ENCODE assay signal across 22 mouse cellular contexts in the genomic region with DNA sequence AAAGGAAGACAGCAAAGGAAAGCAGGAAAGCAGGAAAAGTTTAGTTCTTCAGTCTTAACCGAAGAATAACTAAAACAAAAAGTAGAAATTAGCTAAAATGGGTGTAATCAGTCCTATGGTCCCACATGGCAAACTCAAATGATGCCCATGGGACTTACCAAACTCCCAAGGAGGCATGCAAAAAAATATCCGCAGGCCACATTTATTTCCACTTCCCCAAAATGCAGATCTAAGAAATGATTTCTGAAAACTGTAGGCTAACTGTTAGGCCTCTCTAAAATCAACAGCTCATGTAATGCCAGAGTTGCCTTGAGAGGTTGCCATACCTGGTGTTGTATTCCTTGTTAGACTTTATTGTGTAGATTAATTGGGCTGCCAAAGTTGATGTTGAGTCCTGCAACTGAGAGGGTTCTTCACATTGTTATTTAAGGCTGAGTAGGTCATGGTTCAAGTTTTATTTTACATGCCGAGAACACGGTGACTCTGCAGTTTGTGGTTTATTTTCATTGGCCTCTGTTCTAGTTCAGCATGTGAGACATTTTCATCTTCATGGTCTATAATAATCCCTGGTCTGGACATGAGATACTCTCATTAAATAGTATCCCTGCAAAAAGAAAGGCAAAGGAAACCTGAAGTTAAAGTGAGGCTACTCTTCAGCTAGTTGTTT.
A peak's percentile ranks its signal among the peaks of the same experiment; 100 is the strongest.
DNase-seq lines count a peak whose midpoint lies in the region; ATAC-seq and TF ChIP-seq lines count a peak whose summit lies in the region.
"Had no signal": no experiment of that assay in that cellular context is flagged by ENCODE, and none has a peak within 500 bp of the region (broad histone marks: within the 10 kb centered on the region; RNA-seq: fewer than 3 reads in every experiment).

No protein-coding gene starts in this region.

- no peak overlapping the region for H3K9ac ChIP-seq in MEL (ENCODE audit: control insufficient read depth, low read depth, low read length, poor library complexity, severe bottlenecking)
- no peak overlapping the region for H3K9ac ChIP-seq in hindbrain, embryonic 16.5 days (ENCODE audit: low read depth, low read length)
- H3K9ac ChIP-seq: forebrain, embryonic 12.5 days; liver, embryonic 13.5 days; lung, embryonic 14.5 days had no signal

- TF ChIP-seq CTCF in MEL (IDR thresholded peaks at IDR 0.05 in 2 of 3, conservative IDR thresholded peaks at IDR 0.05 in 1 of 3; ENCODE audit: control insufficient read depth in 1 of 3, insufficient read depth in 1 of 3, low read depth in 2 of 3, low read length in 3 of 3, poor library complexity in 1 of 3, severe bottlenecking in 1 of 3) = no peak

- no peak for ATAC-seq in hindbrain, embryonic 16.5 days
- ATAC-seq: activated CD4-positive, CD25-positive, alpha-beta regulatory T cell, adult 4 months had no signal

- H3K4me1 ChIP-seq in heart, embryonic 10.5 days = no peaks in the 10 kb centered on the region
- H3K4me1 ChIP-seq in MEL (ENCODE audit: control insufficient read depth in 1 of 2, insufficient read depth in 2 of 2, low read length in 2 of 2) = no peaks in the 10 kb centered on the region
- no peaks in the 10 kb centered on the region for H3K4me1 ChIP-seq in hindbrain, embryonic 16.5 days (ENCODE audit: control insufficient read depth, insufficient read depth, low read depth, low read length)
- H3K4me1 ChIP-seq: forebrain, embryonic 12.5 days; liver, embryonic 13.5 days; midbrain, embryonic 10.5 days had no signal

- H3K27me3 ChIP-seq in heart, embryonic 10.5 days (ENCODE audit: insufficient read depth, poor library complexity, severe bottlenecking) = no peaks in the 10 kb centered on the region
- H3K27me3 ChIP-seq in MEL (ENCODE audit: control insufficient read depth in 1 of 2, insufficient read depth in 2 of 2, low read length in 2 of 2) = no peaks in the 10 kb centered on the region
- H3K27me3 ChIP-seq in splenic B cell, adult 2 months (ENCODE audit: control insufficient read depth, insufficient read depth, low read length, poor library complexity, severe bottlenecking) = no peaks in the 10 kb centered on the region
- H3K27me3 ChIP-seq in hindbrain, embryonic 16.5 days (replicated peaks; ENCODE audit: control insufficient read depth, insufficient read depth, low read length) = no peaks in the 10 kb centered on the region
- H3K27me3 ChIP-seq: forebrain, embryonic 12.5 days; liver, embryonic 13.5 days had no signal

- H3K36me3 ChIP-seq in heart, embryonic 10.5 days = no peaks in the 10 kb centered on the region
- no peaks in the 10 kb centered on the region for H3K36me3 ChIP-seq in MEL (ENCODE audit: control insufficient read depth in 1 of 2, insufficient read depth in 2 of 2, low read length in 2 of 2)
- H3K36me3 ChIP-seq in splenic B cell, adult 2 months (ENCODE audit: control insufficient read depth, insufficient read depth, low read length, poor library complexity, severe bottlenecking) = no peaks in the 10 kb centered on the region
- H3K36me3 ChIP-seq in hindbrain, embryonic 16.5 days (ENCODE audit: control insufficient read depth, insufficient read depth, low read length) = no peaks in the 10 kb centered on the region
- H3K36me3 ChIP-seq: forebrain, embryonic 12.5 days; liver, embryonic 13.5 days; midbrain, embryonic 10.5 days had no signal

- DNase-seq in heart, adult 9 months (ENCODE audit: low spot score in 2 of 2) = peak; percentile 2 to 4
- no peak for DNase-seq in heart, embryonic 10.5 days (ENCODE audit: low spot score)
- peak; percentile 9 for DNase-seq in MEL (ENCODE audit: low read depth, low spot score)
- DNase-seq in fibroblast of lung, adult 2 months (ENCODE audit: low read depth) = peak; percentile 9
- DNase-seq in splenic B cell, adult 2 months (ENCODE audit: low read depth, low spot score) = peak; percentile 8
- DNase-seq in right cerebral cortex, adult 18-20 months = no peak
- DNase-seq: adrenal gland, postnatal 14 days; cerebellum, adult 11 months; cerebellum, postnatal 14 days; embryo, embryonic 11 days; gastrocnemius, postnatal 10 days; heart, postnatal 4 days; kidney, adult 11 months; kidney, postnatal 4 days; liver, embryonic 13.5 days; lung, embryonic 14.5 days; lung, postnatal 36 days; thymus, adult 2 months had no signal

- no peak for TF ChIP-seq EP300 in MEL (IDR thresholded peaks at IDR 0.05; ENCODE audit: low read depth in 1 of 2, low read length in 2 of 2)

- no peak overlapping the region for H3K4me2 ChIP-seq in hindbrain, embryonic 16.5 days (ENCODE audit: low read length)
- H3K4me2 ChIP-seq: forebrain, embryonic 12.5 days; liver, embryonic 13.5 days; lung, embryonic 14.5 days had no signal

- no peak overlapping the region for H3K27ac ChIP-seq in heart, embryonic 10.5 days
- no peak overlapping the region for H3K27ac ChIP-seq in MEL (ENCODE audit: control insufficient read depth, low read depth, low read length)
- H3K27ac ChIP-seq in hindbrain, embryonic 16.5 days (ENCODE audit: low read depth, low read length) = no peak overlapping the region
- H3K27ac ChIP-seq: forebrain, embryonic 12.5 days; liver, embryonic 13.5 days; midbrain, embryonic 10.5 days had no signal

- H3K79me2 ChIP-seq in MEL (ENCODE audit: control insufficient read depth, insufficient read depth, low read length, poor library complexity) = no peaks in the 10 kb centered on the region

- no peaks in the 10 kb centered on the region for H3K9me3 ChIP-seq in heart, embryonic 10.5 days
- no peaks in the 10 kb centered on the region for H3K9me3 ChIP-seq in MEL (replicated peaks; ENCODE audit: insufficient read depth, low read length)
- H3K9me3 ChIP-seq in hindbrain, embryonic 16.5 days (ENCODE audit: control insufficient read depth, low read length) = no peaks in the 10 kb centered on the region
- H3K9me3 ChIP-seq: forebrain, embryonic 12.5 days; liver, embryonic 13.5 days; midbrain, embryonic 10.5 days had no signal

- 85% methylated on average over 4 of the region's 4 CpGs for WGBS in heart, embryonic 10.5 days
- WGBS in hindbrain, embryonic 16.5 days = 93% methylated on average over 4 of the region's 4 CpGs

- no peak for TF ChIP-seq POLR2A in MEL (IDR thresholded peaks at IDR 0.05; ENCODE audit: control insufficient read depth in 1 of 2, insufficient read depth in 1 of 2, low read depth in 1 of 2, low read length in 2 of 2, poor library complexity in 1 of 2)

- no peak overlapping the region for H3K4me3 ChIP-seq in heart, embryonic 10.5 days
- no peak overlapping the region for H3K4me3 ChIP-seq in MEL (ENCODE audit: control insufficient read depth in 1 of 2, insufficient read depth in 1 of 2, low read depth in 2 of 2, low read length in 2 of 2)
- H3K4me3 ChIP-seq in hindbrain, embryonic 16.5 days (ENCODE audit: low read length) = no peak overlapping the region
- H3K4me3 ChIP-seq: forebrain, embryonic 12.5 days; liver, embryonic 13.5 days; midbrain, embryonic 10.5 days had no signal

- no peak for TF ChIP-seq RAD21 in MEL (IDR thresholded peaks at IDR 0.05; ENCODE audit: low read depth, low read length)

TF ChIP-seq in MEL, 35 proteins besides CTCF, POLR2A, EP300 and RAD21:
- TF ChIP-seq ZKSCAN1 (IDR thresholded peaks at IDR 0.05; ENCODE audit: low read depth, low read length) (no peak), CHD2 (IDR thresholded peaks at IDR 0.05; ENCODE audit: low read length) (no peak), TBP (IDR thresholded peaks at IDR 0.05; ENCODE audit: low read depth, low read length) (no peak)

Comparison
In these comparisons a context has a peak if more than half of its experiments do, and no peak if none do; other contexts are left out.
1. DNase-seq: peak in heart, adult 9 months (2 of 2), MEL (single experiment), fibroblast of lung, adult 2 months (single experiment) and splenic B cell, adult 2 months (single experiment); none in heart, embryonic 10.5 days (single experiment) and right cerebral cortex, adult 18-20 months (single experiment).